Mouse (Mus musculus) kidney, adult 11 months (tissue): ENCODE measurements around the gene Fbxo40.

ENCODE experiments used
- DNase-seq: peaks from one replicate; pipeline ENCODE4 v3.0.0; 2022

The Fbxo40 gene

DNA sequence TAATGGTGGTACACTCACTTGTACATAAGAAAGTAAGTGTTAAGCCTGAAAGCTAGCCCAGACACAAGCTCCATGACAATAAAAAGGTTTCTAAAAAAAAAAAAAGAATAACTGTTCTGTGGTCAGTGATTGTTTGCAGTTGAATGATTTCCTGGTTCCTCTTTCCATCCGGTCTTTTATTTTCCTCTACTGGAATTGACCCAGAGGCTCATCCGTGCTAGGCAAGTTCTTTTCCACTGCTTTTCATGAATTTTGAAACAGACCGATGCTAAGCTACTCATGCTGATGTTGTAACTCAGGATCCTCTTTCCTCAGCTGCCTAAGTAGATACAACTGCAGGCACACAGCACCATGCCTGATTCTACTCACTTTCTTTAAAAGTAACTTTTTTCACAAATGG, 69.9 kb downstream of the Fbxo40 start:
- no peak for DNase-seq

DNA sequence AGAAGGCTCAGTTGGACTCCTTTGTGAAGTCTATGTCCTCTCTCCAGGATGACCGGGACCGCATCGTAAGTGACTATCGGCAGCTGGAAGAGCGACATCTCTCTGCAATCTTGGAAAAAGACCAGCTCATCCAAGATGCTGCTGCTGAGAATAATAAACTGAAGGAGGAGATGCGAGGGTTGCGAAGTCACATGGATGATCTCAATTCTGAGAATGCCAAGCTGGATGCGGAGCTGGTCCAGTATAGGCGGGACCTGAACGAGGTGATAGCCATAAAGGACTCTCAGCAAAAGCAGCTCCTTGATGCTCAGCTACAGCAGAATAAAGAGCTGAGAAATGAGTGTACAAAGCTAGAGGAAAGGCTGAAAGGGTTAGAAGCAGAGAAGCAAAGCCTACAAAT, 71.8 kb downstream of the Fbxo40 start:
- DNase-seq = no peak

- peak; percentile 70 for DNase-seq
These were observed 76.1 kb downstream of the Fbxo40 start for GRCm38 (mm10) chr16:36914195-36914594.
